Mouse (Mus musculus): ENCODE measurements around the gene Ppp2r5b.

Gene Ppp2r5b

DNA sequence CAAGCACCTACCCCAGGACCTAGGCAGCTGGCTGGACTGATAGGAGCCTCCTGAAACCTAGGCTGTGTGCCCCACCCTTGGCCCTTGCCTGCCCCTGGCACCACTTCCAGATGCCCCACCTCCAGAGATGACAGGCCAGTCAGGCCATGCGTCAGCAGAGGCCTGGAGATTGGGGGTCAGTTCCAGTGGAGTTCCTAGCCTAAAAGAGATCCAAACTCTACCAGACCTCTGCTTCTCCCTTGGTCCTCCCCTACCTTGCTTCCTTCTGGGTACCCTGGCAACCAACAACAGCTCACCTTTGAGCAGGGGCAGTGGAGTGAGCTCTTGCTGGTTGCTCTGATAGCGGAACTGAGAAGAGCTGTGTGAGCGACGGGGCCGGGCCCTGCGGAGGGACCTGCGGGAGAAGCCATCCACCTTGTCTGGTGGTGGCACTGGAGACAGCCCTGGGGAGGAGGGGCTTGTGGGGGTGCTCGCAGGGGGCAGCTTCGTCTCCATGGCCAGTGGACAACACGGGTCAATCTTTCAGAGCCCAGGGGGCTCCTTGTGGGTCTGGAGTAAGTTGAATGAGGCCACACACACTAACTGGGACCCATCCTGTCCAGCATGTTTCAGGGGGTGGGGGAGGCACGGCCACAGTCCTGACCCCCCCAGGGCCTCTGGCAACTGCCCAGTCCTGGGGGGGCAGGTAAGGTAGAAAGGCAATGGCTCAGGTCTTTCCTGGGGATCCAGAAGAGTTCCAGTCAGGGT lies 1.2 kb downstream of the Ppp2r5b start:
- no peak for DNase-seq (ENCODE audit: low read depth)

DNA sequence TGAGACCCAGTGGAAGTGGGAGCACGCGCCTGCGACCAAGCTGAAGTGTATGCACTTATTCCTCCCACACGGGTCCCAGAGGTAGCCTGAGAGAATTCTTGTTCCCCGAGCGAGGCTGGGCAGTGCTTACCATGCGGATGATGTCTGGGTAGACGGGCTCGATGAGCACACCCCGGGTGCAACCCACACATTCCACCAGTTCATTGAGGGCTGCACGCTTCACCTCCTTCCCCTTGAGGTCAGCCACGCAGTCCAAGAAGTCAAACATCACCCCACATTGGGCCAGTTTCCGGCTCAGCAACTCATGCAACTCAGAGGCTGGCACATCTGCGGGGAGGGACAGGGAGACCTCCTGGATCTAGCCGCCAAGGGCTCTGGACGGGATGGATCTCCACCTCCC lies 2.0 kb downstream of the Ppp2r5b start:
- no peak for DNase-seq (ENCODE audit: low read depth)

DNA sequence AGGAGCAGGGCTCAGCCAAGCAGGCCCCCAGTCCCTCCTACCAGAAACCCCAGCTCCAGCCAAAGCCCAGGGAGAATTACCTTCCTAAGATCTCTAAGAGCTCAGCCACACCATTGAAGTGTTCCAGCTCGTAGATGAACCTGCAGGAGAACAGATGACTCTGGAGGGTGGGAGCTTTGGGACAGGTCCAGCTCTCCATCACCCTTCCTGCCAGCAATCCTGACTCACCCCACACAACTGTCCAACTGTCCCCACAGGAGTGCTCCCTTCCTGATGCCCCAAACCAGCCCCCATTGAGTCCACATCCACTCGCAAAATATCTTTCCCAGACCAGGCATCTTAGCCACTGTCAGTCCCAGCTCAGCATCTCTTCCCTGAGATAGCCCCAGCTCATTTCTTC lies 4.6 kb downstream of the Ppp2r5b start:
- no peak for DNase-seq (ENCODE audit: low read depth)

DNA sequence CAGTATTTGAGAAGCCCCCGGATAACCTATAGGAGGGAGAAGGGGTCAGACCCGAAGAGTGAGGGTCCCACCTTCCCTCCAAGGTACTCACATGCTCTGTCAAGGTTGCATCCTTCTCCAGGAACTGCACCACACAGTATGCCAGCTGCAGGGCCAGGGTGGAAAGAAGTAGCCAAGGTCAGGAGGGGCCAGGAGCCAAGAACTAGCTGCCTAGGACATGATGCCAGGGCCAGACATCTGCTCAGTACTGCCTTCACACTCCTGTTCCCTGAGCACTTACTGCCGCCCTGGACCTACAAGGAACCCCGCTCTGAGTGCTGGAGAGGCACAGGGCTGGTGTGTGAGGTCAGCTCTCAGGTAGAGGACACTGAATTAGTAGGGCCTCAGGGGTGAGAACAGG lies 5.3 kb downstream of the Ppp2r5b start:
- no peak for DNase-seq (ENCODE audit: low read depth)

DNA sequence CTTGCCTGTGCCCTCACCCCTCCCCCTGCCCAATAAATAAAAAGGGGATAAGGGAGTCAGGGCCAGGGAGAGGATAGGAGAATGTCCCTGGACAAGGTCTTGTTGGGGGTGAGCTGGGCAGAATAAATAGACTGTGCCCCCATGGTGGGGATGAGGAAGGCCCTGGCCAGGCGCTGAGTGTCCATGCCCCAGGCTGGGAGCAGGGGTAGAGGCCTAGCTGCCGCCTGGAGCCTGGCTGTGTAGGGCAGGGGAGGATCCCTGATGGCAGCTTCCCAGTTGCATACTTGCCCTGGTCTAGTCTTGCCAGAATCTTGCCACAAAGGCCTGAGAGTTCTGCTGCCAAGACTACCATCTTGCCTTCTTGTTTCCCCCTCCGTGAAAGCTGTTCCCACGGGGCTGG lies 7.8 kb downstream of the Ppp2r5b start:
- no peak for DNase-seq (ENCODE audit: low read depth)

DNA sequence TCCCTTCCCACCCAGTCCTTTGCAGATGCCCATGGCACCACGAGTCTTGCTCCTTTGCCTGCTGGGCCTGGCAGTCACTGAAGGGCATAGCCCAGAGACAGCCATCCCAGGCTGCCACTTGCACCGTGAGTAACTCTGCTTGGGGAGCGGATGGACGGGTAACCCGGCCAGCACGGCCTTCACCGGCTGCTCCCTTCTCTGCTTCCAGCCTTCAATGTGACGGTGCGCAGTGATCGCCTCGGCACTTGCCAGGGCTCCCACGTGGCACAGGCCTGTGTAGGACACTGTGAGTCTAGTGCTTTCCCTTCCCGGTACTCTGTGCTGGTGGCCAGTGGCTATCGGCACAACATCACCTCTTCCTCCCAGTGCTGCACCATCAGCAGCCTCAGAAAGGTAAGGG lies 8.9 kb downstream of the Ppp2r5b start:
- no peak for DNase-seq (ENCODE audit: low read depth)

DNA sequence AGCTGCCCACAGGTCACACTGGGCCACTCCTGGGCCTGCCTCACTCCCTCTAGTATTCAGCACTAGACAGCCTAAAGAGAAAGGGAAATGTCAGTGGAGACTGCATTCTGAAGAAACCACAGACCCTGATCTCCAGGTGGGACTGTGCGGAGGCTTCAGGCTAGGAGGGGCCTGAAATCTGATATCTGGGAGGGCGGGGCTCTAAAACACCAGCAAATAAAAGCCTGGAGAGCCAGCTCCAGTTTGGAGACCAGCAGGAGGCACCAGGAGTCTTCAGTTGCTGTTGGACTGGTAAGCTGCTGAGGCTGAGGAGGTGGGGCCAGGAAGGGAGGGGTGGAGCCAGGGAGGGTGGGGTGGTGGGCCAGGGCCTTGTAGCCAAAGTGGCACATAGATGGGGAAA lies 9.5 kb downstream of the Ppp2r5b start, which contains the start of gene Gpha2:
Gene Gpha2, plus strand, starts transcription at position 246 of the 400 bp plus-strand sequence.
- DNase-seq (ENCODE audit: low read depth) = peak; percentile 74

DNA sequence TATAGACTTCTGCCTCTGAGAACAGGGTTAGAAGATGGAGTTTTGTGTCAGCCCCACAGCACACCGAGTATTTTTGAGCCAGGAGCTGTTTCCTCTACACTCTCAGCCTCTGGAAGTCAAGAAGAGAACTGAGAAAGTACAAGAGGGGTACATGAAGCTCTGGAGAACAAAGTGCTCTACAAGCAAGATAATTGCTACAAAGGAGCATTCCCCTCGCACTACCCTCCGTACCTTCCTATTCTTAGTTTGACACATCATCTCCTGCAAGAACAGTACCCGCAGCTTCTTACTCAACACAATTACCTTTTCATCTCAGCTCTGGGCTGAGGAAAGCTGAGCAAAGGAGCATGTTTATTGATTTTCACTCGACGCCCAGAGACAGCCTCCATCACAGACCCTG lies 17.1 kb downstream of the Ppp2r5b start:
- no peak for DNase-seq (ENCODE audit: low read depth)

DNA sequence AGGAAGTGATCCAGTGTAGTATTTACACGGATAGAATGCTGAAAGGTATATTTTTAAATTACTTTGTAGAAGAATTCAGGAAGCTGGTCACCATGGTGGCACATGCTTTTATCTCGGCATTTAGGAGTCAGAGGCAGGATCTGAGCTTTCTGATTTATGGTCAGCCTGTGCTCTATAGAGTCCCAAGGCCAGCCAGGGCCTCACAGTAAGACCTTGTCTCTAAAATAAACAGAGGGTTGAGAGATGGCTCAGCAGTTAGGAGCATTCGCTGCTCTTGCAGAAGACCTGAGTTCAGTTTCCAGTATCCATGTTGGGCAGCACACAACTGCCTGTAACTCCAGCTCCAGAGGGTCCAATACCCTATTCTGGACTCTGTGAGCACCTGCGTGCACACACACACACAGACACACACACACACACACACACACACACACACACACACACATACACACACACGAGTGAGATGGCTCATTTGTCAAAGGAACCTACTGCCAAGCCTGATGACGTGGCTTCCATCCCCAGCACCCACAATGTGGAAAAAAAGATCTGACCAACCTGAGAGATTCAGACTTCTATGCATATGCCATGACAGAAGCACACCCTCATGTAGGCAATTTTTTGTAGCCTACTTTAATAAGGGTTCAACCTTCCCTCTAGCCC lies 19.5 kb downstream of the Ppp2r5b start:
- no peak for DNase-seq (ENCODE audit: low read depth)

DNA sequence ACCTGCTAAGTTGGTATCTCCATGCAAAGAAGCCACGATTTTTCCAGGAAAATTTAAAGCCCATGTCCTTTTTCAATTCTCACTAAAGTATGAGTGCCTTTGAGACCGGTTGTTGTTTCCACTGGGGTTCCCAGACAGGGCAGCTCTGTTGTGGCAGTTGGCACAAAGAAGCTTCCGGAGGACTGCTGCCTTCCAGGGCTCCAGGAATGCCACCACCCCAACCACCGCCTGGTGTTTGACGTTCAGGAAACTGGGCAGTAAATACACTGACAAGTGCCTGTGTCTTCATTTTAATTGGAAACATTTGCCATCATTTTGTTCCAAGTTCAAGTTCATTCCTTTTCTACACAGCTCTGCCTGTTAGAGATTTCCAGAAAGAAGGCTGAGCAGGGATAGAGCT lies 29.0 kb downstream of the Ppp2r5b start:
- DNase-seq (ENCODE audit: low read depth) = no peak

DNA sequence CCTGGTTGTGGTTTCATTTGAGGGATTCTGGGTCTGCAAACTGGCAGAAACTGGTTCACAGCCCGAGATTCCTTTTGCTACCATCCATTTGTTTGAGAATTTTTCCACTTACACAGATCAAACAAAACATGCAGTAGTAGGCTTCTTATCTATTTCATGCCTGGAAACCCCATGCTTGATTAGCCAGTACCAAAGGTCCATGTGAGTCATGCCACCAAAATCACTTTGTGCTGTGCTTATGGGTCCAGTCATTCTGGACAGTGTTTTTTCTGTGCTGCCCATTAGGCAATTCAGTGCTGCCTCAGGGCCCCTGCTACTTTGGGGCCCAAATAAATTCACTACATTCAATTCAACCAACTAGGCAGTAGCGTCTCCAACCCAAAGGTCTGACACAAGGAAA lies 31.4 kb downstream of the Ppp2r5b start:
- no peak for DNase-seq (ENCODE audit: low read depth)

DNA sequence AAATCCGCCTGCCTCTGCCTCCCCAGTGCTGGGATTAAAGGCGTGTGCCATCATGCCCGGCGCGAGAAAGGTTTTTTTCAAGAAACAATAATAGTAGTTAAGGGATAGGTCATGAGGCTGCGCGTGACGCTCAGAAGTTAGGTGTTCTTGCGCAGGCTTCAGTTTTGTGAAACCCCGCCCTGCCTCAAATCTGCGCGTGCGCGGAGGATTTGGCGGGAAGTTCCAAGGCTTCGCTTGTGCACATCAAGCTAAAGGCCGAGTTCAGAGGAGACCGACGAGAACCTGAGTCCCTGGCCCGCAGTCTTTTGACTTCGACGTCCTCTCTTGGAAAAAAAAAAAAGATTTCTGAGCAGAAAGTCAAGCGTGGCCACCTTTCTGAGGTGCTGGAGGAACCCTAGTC lies 51.5 kb downstream of the Ppp2r5b start, which contains the start of gene Majin:
Gene Majin, plus strand, starts transcription at position 258 of the 400 bp plus-strand sequence.
- no peak for DNase-seq (ENCODE audit: low read depth)

DNA sequence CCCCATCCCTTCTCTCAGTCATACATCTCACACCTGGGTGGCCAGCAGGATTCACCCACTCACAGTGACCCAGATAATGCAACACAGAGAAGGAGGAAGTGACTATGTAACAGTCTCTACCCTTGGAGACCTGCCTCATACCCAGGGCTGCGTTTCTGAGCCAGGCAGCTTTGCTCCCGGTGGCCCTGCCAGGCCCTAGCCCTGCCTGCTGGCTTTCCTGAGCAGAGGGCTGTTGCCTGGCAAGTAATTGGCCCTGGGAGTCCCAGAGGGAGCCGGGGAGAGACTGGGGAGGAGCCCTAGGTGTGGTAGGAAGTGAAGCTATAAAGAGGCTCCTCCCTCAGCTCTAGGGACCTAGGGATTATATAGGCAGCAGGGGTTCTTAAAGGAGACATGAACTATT lies 53.1 kb downstream of the Ppp2r5b start:
- DNase-seq (ENCODE audit: low read depth) = no peak

DNA sequence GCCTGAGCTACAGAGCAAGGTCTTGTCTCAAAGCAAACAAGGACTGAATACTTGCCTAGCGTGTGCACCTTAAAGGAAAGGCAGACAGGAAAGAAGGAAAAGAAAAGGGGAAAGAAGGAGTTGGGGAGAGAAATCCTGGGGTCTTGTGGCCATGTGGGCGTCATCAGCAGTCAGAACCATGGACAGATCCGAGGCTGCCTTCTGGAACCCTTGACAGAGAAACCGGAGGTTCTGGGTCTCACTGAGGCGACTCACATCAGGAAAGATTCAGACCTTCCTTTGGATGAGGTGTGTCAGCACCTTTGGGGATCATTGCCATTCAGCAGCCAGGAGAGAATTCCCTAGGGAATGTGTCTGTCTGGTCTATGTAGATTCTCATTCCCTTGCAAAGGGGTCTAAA lies 54.0 kb downstream of the Ppp2r5b start:
- peak; percentile 36 for DNase-seq (ENCODE audit: low read depth)

DNA sequence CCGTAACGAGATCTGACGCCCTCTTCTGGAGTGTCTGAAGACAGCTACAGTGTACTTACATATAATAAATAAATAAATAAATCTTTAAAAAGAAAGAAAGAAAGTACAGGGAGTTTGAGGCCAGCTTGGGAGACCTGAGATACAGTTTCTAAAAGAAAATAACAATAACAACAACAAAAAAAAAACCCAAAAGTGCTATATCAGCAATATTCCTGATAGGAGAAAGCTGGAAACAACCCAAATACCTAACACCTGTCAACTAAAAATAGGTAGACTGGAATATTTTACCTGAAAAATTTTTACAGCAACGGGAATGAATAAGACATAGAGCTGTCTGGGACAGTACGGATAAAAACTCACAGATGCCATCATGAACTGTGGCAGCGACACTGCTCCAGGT lies 56.9 kb downstream of the Ppp2r5b start:
- DNase-seq (ENCODE audit: low read depth) = no peak
